Mouse (Mus musculus) frontal cortex, adult (tissue): ENCODE results near the gene Gchfr.

Source experiments
- ATAC-seq: cut with Nextera tagmentation; 2 replicates; pipeline ENCODE4 v1.9.2; 2017; ENCODE audit warnings: mild to moderate bottlenecking, moderate library complexity, mixed read lengths; ENCODE audit not compliant: low TSS enrichment

Gene Gchfr

GRCm38 (mm10) chr2:119166901-119167865, at the start of gene Gchfr:
Gchfr (plus strand) TSS chr2:119167773.
- ATAC-seq = peak; percentile 91

GRCm38 (mm10) chr2:119136346-119136898, 31.2 kb upstream of the Gchfr start:
- ATAC-seq = no peak

- ATAC-seq = no peak
Observed at GRCm38 (mm10) chr2:119145199-119145598, 22.4 kb upstream of the Gchfr start.

- no peak for ATAC-seq
Observed at GRCm38 (mm10) chr2:119146435-119146834, 21.1 kb upstream of the Gchfr start.

- ATAC-seq = peak; percentile 42; the same call in 1 of the 2 replicates
Observed at GRCm38 (mm10) chr2:119147160-119147678, 20.4 kb upstream of the Gchfr start.

- ATAC-seq = peak; percentile 91
Observed at GRCm38 (mm10) chr2:119147775-119148174, 19.8 kb upstream of the Gchfr start.

GRCm38 (mm10) chr2:119152255-119152654, 15.3 kb upstream of the Gchfr start:
- no peak for ATAC-seq

GRCm38 (mm10) chr2:119154683-119155082, 12.9 kb upstream of the Gchfr start:
- no peak for ATAC-seq

- no peak for ATAC-seq
Observed at GRCm38 (mm10) chr2:119155388-119155787, 12.2 kb upstream of the Gchfr start.

GRCm38 (mm10) chr2:119156081-119156680, 11.4 kb upstream of the Gchfr start:
- peak; percentile 45 for ATAC-seq

- peak; percentile 93 for ATAC-seq
Observed at GRCm38 (mm10) chr2:119156681-119157572, 10.6 kb upstream of the Gchfr start, which contains the start of gene Rmdn3. Rmdn3 (minus strand) TSS chr2:119157034.

- no peak for ATAC-seq
Observed at GRCm38 (mm10) chr2:119157836-119158235, 9.7 kb upstream of the Gchfr start.

GRCm38 (mm10) chr2:119161247-119161646, 6.3 kb upstream of the Gchfr start:
- ATAC-seq = no peak

GRCm38 (mm10) chr2:119163135-119163534, 4.4 kb upstream of the Gchfr start:
- ATAC-seq = no peak

- no peak for ATAC-seq
Observed at GRCm38 (mm10) chr2:119163999-119164398, 3.6 kb upstream of the Gchfr start.

- ATAC-seq = no peak
Observed at GRCm38 (mm10) chr2:119165401-119165800, 2.2 kb upstream of the Gchfr start.

- no peak for ATAC-seq
Observed at GRCm38 (mm10) chr2:119167866-119168256, 288 bp downstream of the Gchfr start.

GRCm38 (mm10) chr2:119170282-119170681, 2.7 kb downstream of the Gchfr start:
- no peak for ATAC-seq

- ATAC-seq = no peak
Observed at GRCm38 (mm10) chr2:119171574-119171973, 4.0 kb downstream of the Gchfr start.

- no peak for ATAC-seq
Observed at GRCm38 (mm10) chr2:119172446-119172845, 4.9 kb downstream of the Gchfr start.
